Mouse (Mus musculus): Measurements from ENCODE around the gene 0610010F05Rik.

0610010F05Rik gene

GRCm38 (mm10) chr11:23570130-23570529 lies 63.3 kb downstream of the 0610010F05Rik start:
- in situ Hi-C loops (cut with MboI), result no loop called here

GRCm38 (mm10) chr11:23565761-23566160 lies 67.7 kb downstream of the 0610010F05Rik start:
- in situ Hi-C loops (cut with MboI), result no loop called here

- in situ Hi-C loops (cut with MboI), result no loop called here
Measured at GRCm38 (mm10) chr11:23557039-23557630, 76.3 kb downstream of the 0610010F05Rik start.

- in situ Hi-C loops (cut with MboI), result no loop called here
Measured at GRCm38 (mm10) chr11:23537446-23537845, 96.0 kb downstream of the 0610010F05Rik start.

- in situ Hi-C loops (cut with MboI), result no loop called here
Measured at GRCm38 (mm10) chr11:23520473-23521205, 112.8 kb downstream of the 0610010F05Rik start, which contains the start of gene 1700093K21Rik. Gene 1700093K21Rik (minus strand): TSS chr11:23521155.

GRCm38 (mm10) chr11:23518981-23519380 lies 114.5 kb downstream of the 0610010F05Rik start:
- in situ Hi-C loops (cut with MboI), result no loop called here

GRCm38 (mm10) chr11:23515315-23515714 lies 118.1 kb downstream of the 0610010F05Rik start:
- in situ Hi-C loops (cut with MboI), result no loop called here

Measured in mature B cell (primary cell).